Mouse (Mus musculus): ENCODE measurements at regions not wholly inside any gene's neighbourhood (a gene's known extent, or its start where the extent isn't known, plus 50 kb on each side); places are given as distances from the start of the nearest gene placed in this dataset.
A peak's percentile ranks its signal among the peaks of the same experiment; 100 is the strongest.

DNA sequence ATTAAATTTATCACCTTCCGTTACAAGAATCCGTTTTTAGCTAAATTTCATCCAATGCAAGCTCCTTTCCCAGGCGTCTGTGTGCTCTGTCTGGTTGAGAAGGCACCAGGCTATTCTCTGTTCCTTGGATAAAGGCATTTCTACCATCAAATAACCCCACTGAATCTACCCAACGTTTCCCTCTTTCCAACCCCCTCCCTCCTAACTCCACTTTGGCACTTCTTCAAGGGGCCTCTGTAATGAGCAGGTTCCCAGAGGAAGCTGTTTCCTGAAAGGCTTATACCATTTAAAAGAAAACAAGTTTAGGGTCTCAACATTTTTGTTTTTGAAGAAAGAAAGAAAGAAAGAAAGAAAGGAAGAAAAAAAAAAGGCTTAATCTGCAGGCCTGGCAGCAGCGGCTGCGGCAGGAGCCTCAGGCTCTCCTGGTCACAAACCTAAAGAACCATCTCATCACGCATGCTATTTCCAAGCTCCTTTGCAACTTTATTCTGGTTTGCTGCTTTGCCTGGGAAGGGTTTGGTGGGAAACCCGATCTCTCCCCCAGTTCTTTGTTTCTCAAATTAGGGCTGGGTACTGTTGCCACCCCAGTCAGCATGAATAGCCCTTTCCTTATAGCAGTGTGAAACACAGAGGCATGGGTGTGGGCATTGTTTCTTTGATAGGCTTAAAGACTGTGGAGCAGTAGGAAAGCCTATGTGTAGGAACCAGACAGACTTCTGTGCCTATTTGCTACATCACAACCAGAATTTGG, 160.5 kb upstream of the Tnc start:
- DNase-seq (ENCODE audit: low read depth, low spot score), result no peak

DNA sequence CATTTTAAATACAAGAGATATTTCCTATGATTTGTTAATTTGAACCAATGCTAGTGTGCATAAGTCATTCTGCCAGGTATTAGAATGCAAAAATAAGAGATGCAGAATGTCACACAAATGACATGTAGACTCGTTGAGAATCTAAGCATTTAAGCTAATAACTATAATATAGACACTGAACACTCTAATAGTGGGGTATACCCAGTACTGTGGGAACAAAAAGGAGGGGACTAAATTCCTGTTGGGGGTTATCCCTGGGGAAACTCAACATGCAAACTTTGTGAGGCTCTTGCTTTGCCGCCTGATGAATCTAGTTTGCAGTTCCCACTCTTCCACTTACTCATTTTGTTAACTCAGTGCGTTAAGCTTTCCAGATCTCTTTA, 154.0 kb upstream of the Tnc start:
- no peak for DNase-seq (ENCODE audit: low read depth, low spot score)

DNA sequence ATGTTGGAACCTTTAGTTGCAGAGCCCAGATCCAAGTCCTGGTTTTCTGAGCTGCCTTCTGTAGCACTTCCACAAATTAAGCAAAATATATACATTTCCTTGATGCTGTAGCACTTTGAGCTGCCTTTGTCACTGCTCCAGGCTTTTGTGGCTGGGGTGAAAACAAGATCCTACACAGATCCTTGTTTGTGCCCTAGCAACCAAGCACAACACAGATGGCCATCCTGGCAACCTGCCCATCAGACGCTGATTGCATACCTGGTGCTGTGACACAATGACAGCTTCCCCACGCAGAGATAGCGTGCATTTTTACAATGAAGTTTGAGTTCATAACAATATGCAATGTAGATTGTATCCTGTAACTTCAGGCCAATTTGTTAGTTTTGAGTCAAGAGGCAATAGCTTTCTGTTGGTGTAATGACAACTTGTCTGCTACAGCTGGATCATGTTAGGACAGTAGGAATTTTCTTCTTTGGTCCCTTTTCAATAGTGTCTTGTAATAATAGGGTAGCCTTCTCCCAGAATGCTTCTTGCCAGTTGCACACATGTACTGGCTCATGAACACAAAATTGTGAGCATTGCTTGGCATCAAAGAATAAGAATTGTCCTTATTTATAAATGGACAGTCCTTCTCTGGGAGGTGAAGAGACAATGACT, 153.5 kb upstream of the Tnc start:
- DNase-seq (ENCODE audit: low read depth, low spot score), result peak; percentile 6

DNA sequence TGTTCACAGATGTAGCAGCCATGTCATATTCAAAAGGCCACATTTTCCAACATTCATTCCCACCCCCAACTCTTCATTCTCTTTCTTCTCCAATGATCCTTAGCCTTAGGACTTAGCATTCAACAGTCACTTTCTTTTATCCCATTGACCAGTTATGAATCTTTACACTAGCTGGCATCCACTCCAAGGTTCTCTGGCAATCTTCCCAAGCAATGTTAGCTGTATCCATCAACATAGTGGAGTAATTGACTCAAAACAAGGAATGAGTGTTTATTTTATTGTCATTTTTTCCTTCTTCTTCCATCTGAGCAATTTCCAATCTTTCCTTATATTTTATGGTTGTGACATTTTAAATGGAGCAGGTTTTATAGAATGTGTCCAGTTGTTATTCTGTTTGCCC, 138.2 kb upstream of the Tnc start:
- DNase-seq (ENCODE audit: low read depth, low spot score), result no peak

DNA sequence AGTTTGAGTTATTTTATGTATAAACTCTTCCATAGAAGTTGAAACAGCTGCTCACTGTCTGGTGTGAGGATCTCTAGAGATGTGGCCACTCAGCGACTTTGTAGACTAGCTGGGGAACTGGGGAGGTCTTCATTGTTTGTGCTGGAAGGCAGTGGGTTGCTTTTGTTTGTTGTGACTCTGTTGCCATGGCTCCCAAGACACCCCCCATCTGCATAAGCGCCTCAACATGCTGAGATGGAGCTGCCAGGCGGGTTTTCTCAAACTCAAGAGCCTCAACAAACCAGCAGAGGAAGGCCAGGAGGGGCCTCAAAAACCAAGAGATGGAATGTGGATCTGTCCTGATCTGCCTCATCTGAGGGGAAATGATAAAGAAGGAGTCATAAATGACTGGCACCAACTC, 129.1 kb upstream of the Tnc start:
- DNase-seq (ENCODE audit: low read depth, low spot score), result no peak

DNA sequence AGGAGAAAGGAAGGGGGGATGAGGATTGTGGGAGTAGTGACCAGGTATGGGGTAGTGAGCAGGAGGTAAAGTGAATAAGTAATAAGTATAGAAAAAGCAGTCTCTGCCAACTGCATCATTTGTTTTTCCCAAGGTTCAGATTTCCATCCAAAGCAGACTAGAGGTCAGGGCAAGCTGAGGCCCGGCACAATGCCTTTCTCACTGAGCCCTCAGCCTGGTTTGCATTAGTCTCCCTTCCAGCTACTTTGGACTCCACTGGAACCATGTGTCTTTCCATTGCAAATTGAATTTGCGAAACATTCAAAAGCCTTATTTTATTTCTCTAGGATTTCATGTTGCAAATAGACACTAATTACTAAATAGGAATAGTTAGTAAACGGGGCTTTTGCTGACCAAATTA, 124.7 kb upstream of the Tnc start:
- DNase-seq (ENCODE audit: low read depth, low spot score), result no peak

DNA sequence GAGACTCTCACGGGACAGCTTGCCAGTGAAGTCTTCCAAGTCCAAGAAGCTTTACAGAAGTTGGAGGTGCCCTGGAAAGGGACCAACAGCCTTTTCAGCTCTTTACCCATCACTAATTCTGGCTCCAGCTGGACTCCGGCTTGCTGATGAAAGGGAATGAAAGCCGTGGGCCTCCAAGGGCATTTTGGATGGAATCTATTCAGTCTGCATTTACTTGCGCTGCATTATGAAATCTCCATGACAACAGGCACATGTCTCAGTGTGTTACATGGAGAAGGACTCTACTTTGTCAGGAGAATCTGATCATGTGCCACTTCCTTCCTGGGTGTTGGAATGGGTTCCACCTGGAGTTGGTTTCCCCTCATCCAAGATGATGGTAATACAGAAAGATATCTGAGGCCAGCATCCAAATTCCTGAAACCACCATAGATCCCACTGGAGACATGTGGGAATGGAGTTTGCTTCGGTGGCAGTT, 102.2 kb upstream of the Tnc start:
- DNase-seq (ENCODE audit: low read depth, low spot score), result no peak

DNA sequence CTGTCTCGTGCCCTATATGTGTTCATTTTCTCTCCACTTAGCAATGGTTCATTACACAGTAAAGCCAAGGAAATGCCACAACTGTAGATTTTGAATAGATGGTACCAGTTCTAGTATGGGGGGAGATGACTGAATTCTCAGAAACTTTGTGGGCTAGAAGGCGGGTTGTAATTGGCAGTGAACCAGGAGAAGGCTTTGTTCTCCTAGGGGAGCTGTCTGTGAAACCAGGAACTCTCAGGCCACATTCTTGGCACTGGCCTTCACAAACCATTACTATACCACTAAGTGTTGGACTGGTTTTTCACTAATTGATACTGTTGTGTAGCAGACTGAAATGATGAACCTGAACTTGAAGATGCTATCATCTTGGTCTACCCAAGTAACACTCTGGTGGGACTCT, 99.1 kb upstream of the Tnc start:
- no peak for DNase-seq (ENCODE audit: low read depth, low spot score)

DNA sequence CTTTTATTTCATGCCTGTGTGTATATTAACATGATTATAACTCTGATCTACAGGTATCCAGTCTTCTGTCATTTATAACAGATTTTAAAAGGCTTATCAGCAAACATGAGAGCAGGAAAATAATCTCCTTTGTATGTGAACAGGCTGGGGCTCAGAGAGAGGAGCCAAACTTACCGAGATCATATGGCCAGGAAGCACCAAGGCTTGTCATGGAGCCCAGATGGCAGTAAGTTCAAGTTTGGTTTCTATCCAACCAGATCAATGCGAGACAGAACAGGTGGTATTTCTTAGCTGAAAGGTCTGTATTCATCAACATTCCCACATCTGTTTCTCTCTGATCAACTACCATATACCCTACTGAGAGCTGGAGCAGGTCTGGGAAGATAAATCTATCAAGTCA, 96.1 kb upstream of the Tnc start:
- no peak for DNase-seq (ENCODE audit: low read depth, low spot score)

DNA sequence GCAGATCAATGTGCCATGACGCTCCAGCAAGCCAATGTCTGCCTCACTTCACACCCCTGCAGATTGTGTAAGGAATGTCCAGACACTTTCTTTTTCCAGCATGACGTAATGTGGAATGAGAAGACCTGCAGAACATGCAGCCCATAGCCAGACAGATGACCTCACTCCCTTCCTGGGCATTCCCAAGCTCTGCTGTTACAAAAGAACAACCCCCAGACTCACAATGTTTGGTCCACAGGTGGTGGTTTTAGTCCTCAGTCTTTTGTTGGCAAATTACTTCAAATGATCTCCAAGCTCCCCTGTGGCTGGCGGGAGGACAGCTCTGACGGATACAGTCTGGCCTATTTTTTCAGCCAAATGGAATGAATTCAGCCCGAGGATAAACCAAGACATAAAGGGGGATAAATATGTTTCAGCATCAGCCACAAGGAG, 95.6 kb upstream of the Tnc start:
- peak; percentile 29 for DNase-seq (ENCODE audit: low read depth, low spot score)

DNA sequence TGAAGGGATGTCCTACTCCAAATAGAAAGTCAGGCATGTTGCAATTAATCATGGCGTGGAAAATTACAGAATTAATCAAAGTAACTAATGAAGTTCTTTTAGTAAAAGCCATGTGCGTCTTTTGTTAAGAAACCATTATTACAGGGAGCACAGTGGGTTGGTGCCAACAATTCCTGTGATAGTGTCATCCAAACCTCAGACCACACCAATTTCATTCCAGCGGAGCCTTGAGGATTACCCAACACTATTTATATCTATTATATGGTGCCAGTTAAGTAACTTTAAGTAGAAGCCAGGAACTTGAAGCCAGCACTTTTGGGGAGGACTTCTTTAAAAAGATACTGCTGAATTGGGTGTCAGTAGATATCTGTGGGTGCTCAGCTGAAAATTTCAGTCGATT, 93.0 kb upstream of the Tnc start:
- no peak for DNase-seq (ENCODE audit: low read depth, low spot score)

DNA sequence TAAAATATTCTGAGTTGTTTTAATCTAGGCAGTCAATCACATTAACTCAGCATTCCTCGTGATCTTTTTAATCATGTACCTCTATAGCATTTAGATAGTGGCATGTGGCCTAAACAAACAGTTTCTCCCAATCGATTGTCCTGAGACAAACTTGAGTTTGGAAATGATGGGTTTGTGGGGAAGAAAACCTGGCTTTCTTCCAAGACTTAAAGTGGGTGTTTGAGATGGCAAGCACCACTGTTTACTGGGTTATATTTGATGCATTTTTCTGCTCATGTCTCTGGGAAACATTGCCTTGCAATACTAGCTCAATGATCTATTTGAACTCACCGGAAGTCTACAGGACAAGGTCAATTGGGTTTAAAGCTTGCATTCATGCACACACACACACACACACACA, 88.2 kb upstream of the Tnc start:
- no peak for DNase-seq (ENCODE audit: low read depth, low spot score)

DNA sequence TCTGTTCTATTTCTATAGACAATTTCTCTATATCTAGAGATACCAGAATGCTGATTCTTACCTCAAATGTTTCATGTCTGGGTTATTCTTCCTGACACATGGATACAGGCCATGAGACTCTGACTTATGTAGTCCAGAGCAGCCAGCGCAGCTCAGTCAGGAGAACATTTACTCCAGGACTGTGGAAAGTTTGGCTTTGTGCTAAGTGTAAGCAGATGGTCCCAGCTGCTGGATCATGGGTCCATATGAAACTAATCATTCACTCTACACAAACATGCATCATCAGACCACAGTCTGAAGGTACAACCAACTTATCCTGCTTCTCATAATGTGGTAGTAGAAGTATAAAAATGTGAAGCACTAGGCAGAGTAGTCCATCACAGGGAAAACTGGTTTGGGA, 82.5 kb upstream of the Tnc start:
- DNase-seq (ENCODE audit: low read depth, low spot score), result no peak

DNA sequence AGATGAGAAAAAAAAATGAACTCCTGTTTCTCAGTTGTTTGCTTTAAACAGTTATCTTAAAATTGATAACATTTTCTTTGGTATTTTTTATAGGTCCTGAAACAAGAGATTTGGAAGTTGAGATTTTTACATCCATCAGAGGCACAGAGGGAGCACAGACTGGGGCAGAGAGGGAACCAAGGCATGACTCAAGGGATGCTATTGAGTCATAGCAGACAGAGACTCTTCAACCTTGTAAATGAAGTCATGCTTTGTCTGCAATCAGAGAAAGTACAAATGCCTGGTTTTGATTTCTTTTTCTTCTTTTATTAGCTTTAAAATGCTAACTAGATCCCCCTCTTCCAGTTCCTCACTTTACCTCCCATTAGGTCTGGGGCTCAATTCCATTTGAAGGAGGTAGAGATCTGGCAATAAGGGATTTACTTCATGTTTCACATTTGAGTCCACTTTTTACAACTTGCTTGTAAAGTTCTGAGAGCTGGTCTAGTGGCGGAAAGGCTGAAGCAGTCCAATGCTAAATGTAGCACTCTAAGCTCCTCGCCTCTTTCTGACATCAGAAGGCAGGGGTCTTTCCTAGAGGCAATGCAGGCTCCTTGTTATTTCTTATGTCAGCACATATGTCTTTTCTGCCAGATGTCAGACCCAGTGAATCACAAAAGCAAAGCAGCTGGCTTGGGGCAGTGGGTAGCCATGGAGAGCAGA, 77.7 kb upstream of the Tnc start:
- DNase-seq (ENCODE audit: low read depth, low spot score), result no peak

DNA sequence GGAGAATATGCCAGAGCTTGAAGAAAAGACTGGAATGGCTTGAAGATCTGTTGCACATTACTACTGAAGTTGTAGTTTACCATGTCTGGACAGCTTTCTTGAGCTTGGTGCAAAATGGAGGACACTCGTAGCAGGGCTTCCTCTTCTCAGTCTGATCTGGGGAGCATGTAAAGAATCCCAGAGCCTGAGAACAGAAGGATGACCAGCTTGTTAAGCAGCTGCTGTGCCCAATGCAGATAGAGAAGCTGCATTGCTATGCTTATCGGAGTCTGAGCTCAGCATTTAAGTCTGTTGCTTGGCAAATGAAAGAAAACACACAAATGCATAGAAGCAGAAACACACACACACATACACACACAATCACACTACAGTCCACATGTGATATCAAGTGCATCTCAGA, 76.9 kb upstream of the Tnc start:
- no peak for DNase-seq (ENCODE audit: low read depth, low spot score)

DNA sequence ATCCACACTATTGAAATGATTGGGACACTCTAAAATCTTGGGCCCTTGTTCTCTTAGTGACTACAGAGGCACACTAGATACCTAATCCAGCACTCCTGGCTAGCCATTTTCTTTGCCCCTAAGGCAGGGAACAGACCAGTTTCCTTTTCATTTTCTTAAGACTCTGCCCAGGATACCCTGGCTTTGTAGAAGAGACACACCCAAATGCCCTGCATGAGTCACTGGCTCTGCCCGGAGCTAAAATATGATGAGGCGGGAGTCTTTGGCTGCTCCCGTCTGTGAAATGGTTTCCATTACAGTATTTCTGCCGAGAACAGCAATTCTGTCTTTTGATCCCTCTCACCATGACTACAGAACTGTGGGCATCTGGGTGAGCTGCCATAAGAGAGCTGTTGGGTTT, 51.4 kb upstream of the Tnc start:
- no peak for DNase-seq (ENCODE audit: low read depth, low spot score)

All from telencephalon, adult 2 months (tissue).